Mouse (Mus musculus): ENCODE measurements around the gene Olfr483. TPM values are rescaled to one million over a fixed set of nuclear protein-coding genes. Genes with fewer than 3 reads are reported as not detected.

The Olfr483 gene
- not detected in 2 replicates for total RNA-seq (2012; rRNA removed)

GRCm38 (mm10) chr7:108100549-108100948 lies at the start of gene Olfr483:
Olfr483 (plus strand) TSS chr7:108100849.
- no peak for TF ChIP-seq HCFC1 (IDR thresholded peaks at IDR 0.05; ENCODE audit: borderline replicate concordance, insufficient read depth, low read length)
- TF ChIP-seq CHD2 (IDR thresholded peaks at IDR 0.05; ENCODE audit: low read depth, low read length), result no peak
- no peak for DNase-seq (ENCODE audit: low read depth, low spot score)

GRCm38 (mm10) chr7:108067246-108067645 lies 33.4 kb upstream of the Olfr483 start, which contains the start of gene Olfr480:
Olfr480 (minus strand) TSS chr7:108067346.
- H3K4me3 ChIP-seq (ENCODE audit: insufficient read depth in 1 of 2, low read depth in 1 of 2, low read length in 2 of 2, poor library complexity in 1 of 2, severe bottlenecking in 1 of 2), result no peak within 1 kb of the TSS
- no peak within 1 kb of the TSS for H3K9ac ChIP-seq (ENCODE audit: insufficient read depth, low read depth, low read length, poor library complexity, severe bottlenecking)
- H3K27ac ChIP-seq (ENCODE audit: insufficient read depth, low read depth, low read length, poor library complexity, severe bottlenecking), result no peak within 1 kb of the TSS
- TF ChIP-seq ZNF384 (IDR thresholded peaks at IDR 0.05; ENCODE audit: low read depth, low read length) (no peak), ZC3H11A (IDR thresholded peaks at IDR 0.05; ENCODE audit: borderline replicate concordance, low read depth, low read length) (no peak), HCFC1 (IDR thresholded peaks at IDR 0.05; ENCODE audit: borderline replicate concordance, insufficient read depth, low read length) (no peak), CHD2 (IDR thresholded peaks at IDR 0.05; ENCODE audit: low read depth, low read length) (no peak), MAFK (IDR thresholded peaks at IDR 0.05; ENCODE audit: insufficient read depth, low read depth, low read length) (no peak)
- H3K9me3 ChIP-seq (ENCODE audit: control insufficient read depth, insufficient read depth, low read depth, low read length), result no peaks in the 10 kb centered on the region
- DNase-seq (ENCODE audit: low read depth, low spot score), result no peak
- in situ Hi-C loops (cut with MboI; ENCODE audit: low sequenced_read_pairs in 2 of 2, unreplicated experiment in 2 of 2), result no loop called here
- H3K4me1 ChIP-seq (ENCODE audit: control insufficient read depth in 2 of 2, insufficient read depth in 2 of 2, low read length in 2 of 2, poor library complexity in 1 of 2), result no peaks in the 10 kb centered on the region
- H3K36me3 ChIP-seq (ENCODE audit: control insufficient read depth, insufficient read depth, low read length, poor library complexity, severe bottlenecking), result no peaks in the 10 kb centered on the region

More at GRCm38 (mm10) chr7:108100549-108100948, at the start of gene Olfr483:
- H3K9ac ChIP-seq (ENCODE audit: insufficient read depth, low read depth, low read length, poor library complexity, severe bottlenecking), result no peak within 1 kb of the TSS
- in situ Hi-C loops (cut with MboI; ENCODE audit: low sequenced_read_pairs in 2 of 2, unreplicated experiment in 2 of 2), result no loop called here
- no peaks in the 10 kb centered on the region for H3K9me3 ChIP-seq (ENCODE audit: control insufficient read depth, insufficient read depth, low read depth, low read length)
- H3K36me3 ChIP-seq (ENCODE audit: control insufficient read depth, insufficient read depth, low read length, poor library complexity, severe bottlenecking), result no peaks in the 10 kb centered on the region
- no peaks in the 10 kb centered on the region for H3K4me1 ChIP-seq (ENCODE audit: control insufficient read depth in 2 of 2, insufficient read depth in 2 of 2, low read length in 2 of 2, poor library complexity in 1 of 2)
- no peak within 1 kb of the TSS for H3K4me3 ChIP-seq (ENCODE audit: insufficient read depth in 1 of 2, low read depth in 1 of 2, low read length in 2 of 2, poor library complexity in 1 of 2, severe bottlenecking in 1 of 2)
- H3K27ac ChIP-seq (ENCODE audit: insufficient read depth, low read depth, low read length, poor library complexity, severe bottlenecking), result no peak within 1 kb of the TSS

GRCm38 (mm10) chr7:108079555-108079954 lies 21.1 kb upstream of the Olfr483 start, which contains the start of gene Olfr481:
Olfr481 (plus strand) TSS chr7:108079855.
- in situ Hi-C loops (cut with MboI; ENCODE audit: low sequenced_read_pairs in 2 of 2, unreplicated experiment in 2 of 2), result no loop called here
- H3K27ac ChIP-seq (ENCODE audit: insufficient read depth, low read depth, low read length, poor library complexity, severe bottlenecking), result no peak within 1 kb of the TSS
- no peaks in the 10 kb centered on the region for H3K4me1 ChIP-seq (ENCODE audit: control insufficient read depth in 2 of 2, insufficient read depth in 2 of 2, low read length in 2 of 2, poor library complexity in 1 of 2)
- TF ChIP-seq MAFK (IDR thresholded peaks at IDR 0.05; ENCODE audit: insufficient read depth, low read depth, low read length) (no peak), HCFC1 (IDR thresholded peaks at IDR 0.05; ENCODE audit: borderline replicate concordance, insufficient read depth, low read length) (no peak), ZNF384 (IDR thresholded peaks at IDR 0.05; ENCODE audit: low read depth, low read length) (no peak), ZC3H11A (IDR thresholded peaks at IDR 0.05; ENCODE audit: borderline replicate concordance, low read depth, low read length) (no peak), CHD2 (IDR thresholded peaks at IDR 0.05; ENCODE audit: low read depth, low read length) (no peak)
- no peak within 1 kb of the TSS for H3K4me3 ChIP-seq (ENCODE audit: insufficient read depth in 1 of 2, low read depth in 1 of 2, low read length in 2 of 2, poor library complexity in 1 of 2, severe bottlenecking in 1 of 2)
- H3K9me3 ChIP-seq (ENCODE audit: control insufficient read depth, insufficient read depth, low read depth, low read length), result no peaks in the 10 kb centered on the region
- no peak within 1 kb of the TSS for H3K9ac ChIP-seq (ENCODE audit: insufficient read depth, low read depth, low read length, poor library complexity, severe bottlenecking)
- H3K36me3 ChIP-seq (ENCODE audit: control insufficient read depth, insufficient read depth, low read length, poor library complexity, severe bottlenecking), result no peaks in the 10 kb centered on the region
- no peak for DNase-seq (ENCODE audit: low read depth, low spot score)

GRCm38 (mm10) chr7:108097486-108097885 lies 3.2 kb upstream of the Olfr483 start, which contains the start of gene Olfr482:
Olfr482 (minus strand) TSS chr7:108097586.
- Histone ChIP-seq H3K27ac (ENCODE audit: insufficient read depth, low read depth, low read length, poor library complexity, severe bottlenecking) (no peak within 1 kb of the TSS), H3K9ac (ENCODE audit: insufficient read depth, low read depth, low read length, poor library complexity, severe bottlenecking) (no peak within 1 kb of the TSS), H3K4me1 (ENCODE audit: control insufficient read depth in 2 of 2, insufficient read depth in 2 of 2, low read length in 2 of 2, poor library complexity in 1 of 2) (no peaks in the 10 kb centered on the region), H3K4me3 (ENCODE audit: insufficient read depth in 1 of 2, low read depth in 1 of 2, low read length in 2 of 2, poor library complexity in 1 of 2, severe bottlenecking in 1 of 2) (no peak within 1 kb of the TSS), H3K36me3 (ENCODE audit: control insufficient read depth, insufficient read depth, low read length, poor library complexity, severe bottlenecking) (no peaks in the 10 kb centered on the region), H3K9me3 (ENCODE audit: control insufficient read depth, insufficient read depth, low read depth, low read length) (no peaks in the 10 kb centered on the region)
- DNase-seq (ENCODE audit: low read depth, low spot score), result no peak
- in situ Hi-C loops (cut with MboI; ENCODE audit: low sequenced_read_pairs in 2 of 2, unreplicated experiment in 2 of 2), result no loop called here
- TF ChIP-seq MAFK (IDR thresholded peaks at IDR 0.05; ENCODE audit: insufficient read depth, low read depth, low read length) (no peak), ZNF384 (IDR thresholded peaks at IDR 0.05; ENCODE audit: low read depth, low read length) (no peak), HCFC1 (IDR thresholded peaks at IDR 0.05; ENCODE audit: borderline replicate concordance, insufficient read depth, low read length) (no peak), CHD2 (IDR thresholded peaks at IDR 0.05; ENCODE audit: low read depth, low read length) (no peak), ZC3H11A (IDR thresholded peaks at IDR 0.05; ENCODE audit: borderline replicate concordance, low read depth, low read length) (no peak)

GRCm38 (mm10) chr7:108120681-108121080 lies 20.0 kb downstream of the Olfr483 start:
- H3K9me3 ChIP-seq (ENCODE audit: control insufficient read depth, insufficient read depth, low read depth, low read length), result no peaks in the 10 kb centered on the region
- no peak for TF ChIP-seq ZNF384 (IDR thresholded peaks at IDR 0.05; ENCODE audit: low read depth, low read length)
- no peak for TF ChIP-seq MAFK (IDR thresholded peaks at IDR 0.05; ENCODE audit: insufficient read depth, low read depth, low read length)
- TF ChIP-seq ZC3H11A (IDR thresholded peaks at IDR 0.05; ENCODE audit: borderline replicate concordance, low read depth, low read length), result no peak
- no peak for TF ChIP-seq CHD2 (IDR thresholded peaks at IDR 0.05; ENCODE audit: low read depth, low read length)
- no peak for TF ChIP-seq HCFC1 (IDR thresholded peaks at IDR 0.05; ENCODE audit: borderline replicate concordance, insufficient read depth, low read length)
- H3K36me3 ChIP-seq (ENCODE audit: control insufficient read depth, insufficient read depth, low read length, poor library complexity, severe bottlenecking), result no peaks in the 10 kb centered on the region
- DNase-seq (ENCODE audit: low read depth, low spot score), result no peak
- in situ Hi-C loops (cut with MboI; ENCODE audit: low sequenced_read_pairs in 2 of 2, unreplicated experiment in 2 of 2), result no loop called here
- H3K4me1 ChIP-seq (ENCODE audit: control insufficient read depth in 2 of 2, insufficient read depth in 2 of 2, low read length in 2 of 2, poor library complexity in 1 of 2), result peaks cover 4% of the 10 kb centered on the region in 2 experiments; a peak in 3 of 4 replicates
- no peak overlapping the region for H3K9ac ChIP-seq (ENCODE audit: insufficient read depth, low read depth, low read length, poor library complexity, severe bottlenecking)
- H3K4me3 ChIP-seq (ENCODE audit: insufficient read depth in 1 of 2, low read depth in 1 of 2, low read length in 2 of 2, poor library complexity in 1 of 2, severe bottlenecking in 1 of 2), result no peak overlapping the region
- H3K27ac ChIP-seq (ENCODE audit: insufficient read depth, low read depth, low read length, poor library complexity, severe bottlenecking), result peak overlapping the region; percentile 78; the same call in 1 of the 2 replicates
